Mouse (Mus musculus) heart, adult 2 months (tissue): Measurements from ENCODE around the gene Gpr55.

ENCODE experiments used
- CTCF ChIP-seq: fragments of 200-600 bp; IDR thresholded peaks from 2 replicates; pipeline ENCODE4 v1.8.1; 2022; ENCODE audit warnings: antibody characterized with exemption, mild to moderate bottlenecking, moderate library complexity
- POLR2A ChIP-seq: fragments of 200-500 bp; IDR thresholded peaks from 2 replicates; pipeline ENCODE4 v1.6.1; 2011; ENCODE audit warnings: mild to moderate bottlenecking, low read depth, low read length, control low read depth; ENCODE audit not compliant: insufficient read depth

GRCm38 (mm10) chr1:85988351-85988750, 27.5 kb upstream of the Gpr55 start:
- no peak for TF ChIP-seq POLR2A
- TF ChIP-seq CTCF: no peak
